Mouse (Mus musculus): ENCODE measurements around the gene Pdxp. TPM values are rescaled to one million over a fixed set of nuclear protein-coding genes. Genes with fewer than 3 reads are reported as not detected.
A peak's percentile ranks its signal among the peaks of the same experiment; 100 is the strongest.

The Pdxp gene
- 13.7 and 15.0 TPM in 2 replicates for polyA plus RNA-seq (2015; fragmentation: Nextera tagmentation; extraction: Ambion mirVana)

DNA sequence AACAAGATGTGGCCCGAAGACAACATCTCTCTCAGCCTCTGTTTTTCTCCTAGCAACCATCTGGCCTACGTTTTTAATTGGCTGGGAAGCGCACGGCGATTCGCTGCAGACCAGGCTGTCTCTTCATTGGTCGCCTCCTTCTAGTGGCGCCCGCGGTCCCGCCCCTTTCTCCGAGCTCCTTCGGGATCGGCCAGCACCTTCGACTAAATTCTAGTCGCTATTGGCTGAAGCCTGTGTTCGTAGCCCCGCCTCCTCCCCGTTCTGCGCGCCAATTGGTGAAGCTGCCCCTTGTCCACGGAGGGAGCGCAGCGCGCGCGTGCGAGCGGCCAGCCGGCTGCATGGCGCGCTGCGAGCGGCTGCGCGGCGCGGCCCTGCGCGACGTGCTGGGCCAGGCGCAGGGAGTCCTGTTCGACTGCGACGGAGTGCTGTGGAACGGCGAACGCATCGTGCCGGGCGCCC lies at the start of gene Pdxp:
Gene Pdxp, plus strand, starts transcription at position 288 of the 459 bp plus-strand sequence.
- peak within 1 kb of the TSS; percentile 92 for H3K27ac ChIP-seq
- H3K4me3 ChIP-seq (replicated peaks) = peak within 1 kb of the TSS; percentile 78
- H3K4me2 ChIP-seq = peak within 1 kb of the TSS; percentile 100
- peak within 1 kb of the TSS; percentile 82 for H3K9ac ChIP-seq
- peaks cover 52% of the 10 kb centered on the region for H3K36me3 ChIP-seq
- ATAC-seq (replicated peaks; ENCODE audit: low FRiP score) = peak; percentile 91
- H3K9me3 ChIP-seq (replicated peaks) = no peaks in the 10 kb centered on the region
- WGBS = under 1% methylated on average over 51 of the region's 51 CpGs
- H3K27me3 ChIP-seq = no peaks in the 10 kb centered on the region
- peaks cover 46% of the 10 kb centered on the region for H3K4me1 ChIP-seq

DNA sequence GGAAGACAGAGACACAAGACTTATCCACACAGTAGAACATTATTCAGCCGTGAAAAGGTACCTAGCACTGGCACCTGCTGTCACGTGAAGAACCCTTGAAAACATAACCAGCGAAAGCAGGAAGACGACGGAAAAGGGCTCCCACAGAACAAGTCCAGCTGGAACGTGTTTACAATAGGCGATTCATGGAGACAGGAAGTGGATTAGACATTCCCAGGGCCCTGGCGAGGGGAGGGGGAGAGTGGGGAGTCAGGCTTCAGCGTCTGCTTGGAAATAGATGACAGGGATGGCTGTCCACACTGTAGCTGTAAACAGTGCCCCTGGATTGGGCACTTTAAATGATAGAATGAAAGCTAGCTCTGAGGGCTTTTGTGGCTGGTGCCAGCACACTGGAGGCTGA lies 45.3 kb upstream of the Pdxp start:
- H3K9me3 ChIP-seq (replicated peaks) = no peaks in the 10 kb centered on the region
- peak overlapping the region; percentile 90 for H3K27ac ChIP-seq
- no peaks in the 10 kb centered on the region for H3K36me3 ChIP-seq
- no peak overlapping the region for H3K9ac ChIP-seq
- 8% methylated on average over 9 of the region's 9 CpGs for WGBS
- H3K4me3 ChIP-seq (replicated peaks) = no peak overlapping the region
- peaks cover 33% of the 10 kb centered on the region for H3K4me1 ChIP-seq
- H3K27me3 ChIP-seq = no peaks in the 10 kb centered on the region
- H3K4me2 ChIP-seq = peak overlapping the region; percentile 26; the same call in 1 of the 2 replicates
- peak; percentile 65 for ATAC-seq (replicated peaks; ENCODE audit: low FRiP score)

DNA sequence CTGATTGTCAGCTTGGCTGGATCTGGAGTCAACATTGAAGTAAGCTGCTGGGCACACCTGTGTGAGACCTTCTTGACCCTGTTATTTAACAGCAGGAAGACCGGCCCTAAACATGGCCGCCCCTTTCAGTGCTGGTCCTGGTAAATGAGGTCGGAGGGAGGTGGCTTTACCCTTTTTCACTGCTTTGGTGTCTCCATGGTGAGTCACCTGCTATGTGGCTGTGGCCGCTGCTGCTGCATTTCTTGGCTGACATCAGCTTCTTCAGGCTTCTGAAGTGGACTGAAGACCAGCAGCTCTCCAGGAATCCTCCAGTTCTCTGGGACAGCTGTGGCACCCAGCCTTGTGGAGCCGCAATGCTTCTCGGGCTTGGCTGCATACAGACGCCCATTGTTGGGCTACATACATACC lies 44.9 kb upstream of the Pdxp start:
- peak overlapping the region; percentile 26; the same call in 1 of the 2 replicates for H3K4me2 ChIP-seq
- ATAC-seq (replicated peaks; ENCODE audit: low FRiP score) = peak; percentile 16
- peaks cover 28% of the 10 kb centered on the region for H3K4me1 ChIP-seq
- no peak overlapping the region for H3K4me3 ChIP-seq (replicated peaks)
- no peak overlapping the region for H3K9ac ChIP-seq
- no peaks in the 10 kb centered on the region for H3K9me3 ChIP-seq (replicated peaks)
- peak overlapping the region; percentile 90 for H3K27ac ChIP-seq
- no peaks in the 10 kb centered on the region for H3K27me3 ChIP-seq
- WGBS = 71% methylated on average over 7 of the region's 7 CpGs
- no peaks in the 10 kb centered on the region for H3K36me3 ChIP-seq

DNA sequence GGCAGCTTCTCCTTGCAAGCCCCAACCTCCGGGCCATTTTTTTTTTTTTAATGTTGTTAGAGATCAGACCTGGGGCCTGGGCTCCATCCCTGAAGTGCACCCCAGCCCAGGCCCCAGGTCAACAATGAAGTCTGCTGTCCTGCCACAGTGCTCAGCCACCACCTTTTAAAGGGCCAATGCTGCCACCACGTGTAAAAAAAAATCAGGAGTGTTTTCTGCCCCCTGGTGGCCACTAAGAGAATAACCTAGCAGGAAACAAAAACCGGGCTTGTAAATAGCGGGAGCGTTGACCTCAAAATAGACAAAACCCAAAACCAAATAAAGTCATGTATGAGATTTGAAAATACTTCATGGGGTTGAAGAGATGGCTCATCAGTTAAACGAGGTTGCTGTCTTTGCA lies 43.9 kb upstream of the Pdxp start:
- 0 out of 2 replicates have a peak overlapping the region, but pooled peaks have one; percentile 27 for H3K27ac ChIP-seq
- no peak for ATAC-seq (replicated peaks; ENCODE audit: low FRiP score)

DNA sequence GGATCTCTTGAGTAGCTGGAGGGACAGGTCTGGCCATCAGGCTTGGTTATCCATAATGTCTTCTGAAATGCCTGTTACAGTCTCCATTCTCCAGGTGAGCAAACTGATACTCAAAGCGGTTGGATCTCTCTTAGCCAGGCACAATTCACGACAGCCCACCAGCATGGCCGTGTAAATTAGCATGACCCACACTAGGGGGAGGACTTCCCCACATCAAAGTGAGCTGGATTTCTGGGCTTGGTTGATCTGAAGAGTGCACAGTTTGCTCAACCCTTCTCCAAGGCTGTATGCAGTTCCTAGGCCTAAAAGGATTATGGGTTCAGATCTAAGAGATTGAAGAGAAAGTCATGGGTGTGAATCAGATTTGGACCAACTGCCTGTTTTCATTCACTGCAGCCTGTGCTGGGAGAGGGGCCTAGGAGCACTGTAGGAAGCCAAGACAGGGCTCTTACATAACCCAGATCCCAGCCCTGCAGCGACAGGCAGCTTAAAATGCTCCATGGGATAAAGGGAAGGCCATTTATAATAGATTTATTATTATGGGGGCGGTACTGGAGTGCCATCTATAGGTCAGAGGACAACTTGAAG lies 41.6 kb upstream of the Pdxp start:
- ATAC-seq (replicated peaks; ENCODE audit: low FRiP score) = no peak
- no peaks in the 10 kb centered on the region for H3K27me3 ChIP-seq
- WGBS = 38% methylated on average over 5 of the region's 5 CpGs
- H3K9me3 ChIP-seq (replicated peaks) = no peaks in the 10 kb centered on the region
- H3K9ac ChIP-seq = no peak overlapping the region
- 0 out of 2 replicates have a peak overlapping the region, but pooled peaks have one; percentile 9 for H3K27ac ChIP-seq
- H3K36me3 ChIP-seq = no peaks in the 10 kb centered on the region
- no peak overlapping the region for H3K4me2 ChIP-seq
- H3K4me3 ChIP-seq (replicated peaks) = no peak overlapping the region
- peaks cover 40% of the 10 kb centered on the region for H3K4me1 ChIP-seq

More for the DNA sequence above, 43.9 kb upstream of the Pdxp start:
- Histone ChIP-seq H3K4me2 (no peak overlapping the region), H3K9ac (no peak overlapping the region), H3K4me3 (replicated peaks) (no peak overlapping the region), H3K36me3 (no peaks in the 10 kb centered on the region), H3K4me1 (peaks cover 22% of the 10 kb centered on the region), H3K9me3 (replicated peaks) (no peaks in the 10 kb centered on the region), H3K27me3 (no peaks in the 10 kb centered on the region)
- 30% methylated on average over 6 of the region's 6 CpGs for WGBS

DNA sequence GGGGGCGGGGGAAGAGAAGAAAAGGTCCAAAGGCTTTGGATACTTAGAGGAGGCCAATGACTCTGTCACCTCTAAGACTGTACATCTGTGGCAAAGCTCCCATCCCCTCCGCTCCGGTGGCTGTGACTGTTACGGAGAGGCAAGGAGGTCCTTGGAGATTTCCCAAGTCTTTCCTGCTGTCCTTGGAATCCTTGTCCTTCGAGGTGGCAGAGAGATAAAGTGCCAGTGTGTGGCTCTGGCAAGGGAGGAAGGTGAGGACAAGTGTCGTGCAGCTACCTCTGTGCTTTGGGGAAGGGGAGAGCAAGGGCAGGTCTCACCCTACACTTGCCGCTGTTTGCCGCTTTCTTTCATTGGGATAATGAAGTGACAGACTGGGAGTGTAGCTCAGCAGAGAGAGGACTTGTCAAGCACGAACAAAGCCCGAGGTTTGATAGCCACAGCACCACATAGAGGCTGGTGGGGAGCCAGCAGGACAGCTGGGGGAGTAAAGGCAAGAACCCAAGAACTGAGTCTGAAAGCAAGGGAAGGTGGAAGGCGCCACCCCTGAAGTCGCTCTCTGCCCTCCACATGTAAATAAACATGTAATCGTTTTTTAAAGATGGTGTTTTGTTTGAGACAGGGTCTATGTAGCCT lies 39.8 kb upstream of the Pdxp start:
- H3K4me2 ChIP-seq = no peak overlapping the region
- peaks cover 34% of the 10 kb centered on the region for H3K4me1 ChIP-seq
- H3K36me3 ChIP-seq = no peaks in the 10 kb centered on the region
- H3K9ac ChIP-seq = no peak overlapping the region
- no peak for ATAC-seq (replicated peaks; ENCODE audit: low FRiP score)
- H3K27me3 ChIP-seq = no peaks in the 10 kb centered on the region
- 67% methylated on average over 13 of the region's 13 CpGs for WGBS
- H3K9me3 ChIP-seq (replicated peaks) = no peaks in the 10 kb centered on the region
- 0 out of 2 replicates have a peak overlapping the region, but pooled peaks have one; percentile 0 for H3K27ac ChIP-seq
- no peak overlapping the region for H3K4me3 ChIP-seq (replicated peaks)

DNA sequence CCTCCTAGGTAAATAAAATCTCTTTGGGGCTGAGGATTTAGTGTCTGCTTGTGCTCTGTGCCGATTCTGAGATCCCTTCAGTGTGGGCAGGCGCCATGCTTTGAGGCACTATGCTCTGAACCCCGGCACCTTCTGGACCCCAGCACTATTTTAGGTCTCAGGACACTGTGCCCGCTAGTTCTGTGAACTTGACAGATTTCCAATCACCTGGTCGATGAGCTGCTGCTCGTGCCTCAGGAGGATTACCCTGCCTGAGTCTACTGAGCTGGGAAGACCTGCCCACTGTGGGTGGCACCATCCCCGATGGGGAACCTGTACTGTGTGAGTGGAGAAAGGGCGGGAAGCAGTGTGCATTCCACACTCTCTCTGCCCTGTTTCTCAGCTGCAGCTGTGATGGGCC lies 38.7 kb upstream of the Pdxp start:
- Histone ChIP-seq H3K4me2 (no peak overlapping the region), H3K9ac (no peak overlapping the region), H3K36me3 (peaks cover 3% of the 10 kb centered on the region), H3K9me3 (replicated peaks) (no peaks in the 10 kb centered on the region), H3K27ac (peak overlapping the region; percentile 100), H3K27me3 (no peaks in the 10 kb centered on the region), H3K4me3 (replicated peaks) (no peak overlapping the region), H3K4me1 (peaks cover 38% of the 10 kb centered on the region)
- 76% methylated on average over 8 of the region's 8 CpGs for WGBS
- ATAC-seq (replicated peaks; ENCODE audit: low FRiP score) = no peak

DNA sequence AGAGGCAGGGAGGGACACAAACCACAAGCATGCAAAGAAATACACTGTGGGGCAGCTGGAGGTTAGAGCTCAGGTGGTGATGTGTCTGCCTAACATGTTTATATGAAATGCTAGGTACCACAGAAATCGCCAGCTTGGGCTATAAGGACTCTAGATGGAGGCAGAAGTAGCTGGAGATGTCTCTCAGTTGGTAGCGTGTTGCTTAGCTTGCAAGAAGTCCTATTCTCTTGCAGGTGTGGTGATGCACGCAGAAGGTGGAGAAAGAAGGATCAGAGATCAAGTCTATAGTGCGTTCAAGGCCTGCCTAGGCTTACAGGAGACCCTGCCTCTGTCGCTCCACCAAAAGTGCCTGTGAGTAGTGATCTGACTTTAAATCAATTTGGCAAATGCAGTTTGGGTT lies 38.2 kb upstream of the Pdxp start:
- peak overlapping the region; percentile 100 for H3K27ac ChIP-seq
- 79% methylated on average over 5 of the region's 5 CpGs for WGBS
- 0 out of 2 replicates have a peak overlapping the region, but pooled peaks have one; percentile 76 for H3K9ac ChIP-seq
- peak overlapping the region; percentile 84 for H3K4me2 ChIP-seq
- ATAC-seq (replicated peaks; ENCODE audit: low FRiP score) = no peak
- peak overlapping the region; percentile 80; the same call in 1 of the 2 replicates for H3K4me3 ChIP-seq (replicated peaks)
- H3K9me3 ChIP-seq (replicated peaks) = no peaks in the 10 kb centered on the region
- no peaks in the 10 kb centered on the region for H3K27me3 ChIP-seq
- H3K4me1 ChIP-seq = peaks cover 38% of the 10 kb centered on the region
- peaks cover 9% of the 10 kb centered on the region for H3K36me3 ChIP-seq

DNA sequence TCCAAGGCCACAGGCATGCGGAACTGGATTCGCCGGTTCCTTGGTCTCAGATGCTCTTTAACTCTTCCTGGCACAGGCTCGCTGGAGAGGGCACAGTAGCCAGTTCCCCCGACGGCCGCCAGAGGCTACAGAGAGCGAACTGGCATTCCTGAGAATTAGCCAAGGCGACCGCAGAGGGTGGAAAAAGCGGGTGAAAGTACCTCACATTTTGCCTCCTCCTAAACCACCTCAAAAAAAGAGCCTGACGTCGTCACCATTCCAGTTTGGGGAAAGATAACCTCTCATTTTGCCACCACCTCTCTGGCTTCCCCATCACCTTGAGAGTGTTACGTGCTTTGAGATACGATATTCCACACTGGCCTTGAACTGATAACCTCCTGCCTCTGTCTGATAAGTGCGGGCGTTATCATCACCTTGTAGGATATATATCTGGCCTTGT lies 37.4 kb upstream of the Pdxp start:
- H3K9ac ChIP-seq = peak overlapping the region; percentile 76
- H3K9me3 ChIP-seq (replicated peaks) = no peaks in the 10 kb centered on the region
- peaks cover 38% of the 10 kb centered on the region for H3K4me1 ChIP-seq
- peak overlapping the region; percentile 100 for H3K27ac ChIP-seq
- H3K36me3 ChIP-seq = peaks cover 16% of the 10 kb centered on the region
- H3K4me2 ChIP-seq = peak overlapping the region; percentile 84
- no peaks in the 10 kb centered on the region for H3K27me3 ChIP-seq
- 5% methylated on average over 17 of the region's 17 CpGs for WGBS
- H3K4me3 ChIP-seq (replicated peaks) = peak overlapping the region; percentile 80
- ATAC-seq (replicated peaks; ENCODE audit: low FRiP score) = peak; percentile 30

DNA sequence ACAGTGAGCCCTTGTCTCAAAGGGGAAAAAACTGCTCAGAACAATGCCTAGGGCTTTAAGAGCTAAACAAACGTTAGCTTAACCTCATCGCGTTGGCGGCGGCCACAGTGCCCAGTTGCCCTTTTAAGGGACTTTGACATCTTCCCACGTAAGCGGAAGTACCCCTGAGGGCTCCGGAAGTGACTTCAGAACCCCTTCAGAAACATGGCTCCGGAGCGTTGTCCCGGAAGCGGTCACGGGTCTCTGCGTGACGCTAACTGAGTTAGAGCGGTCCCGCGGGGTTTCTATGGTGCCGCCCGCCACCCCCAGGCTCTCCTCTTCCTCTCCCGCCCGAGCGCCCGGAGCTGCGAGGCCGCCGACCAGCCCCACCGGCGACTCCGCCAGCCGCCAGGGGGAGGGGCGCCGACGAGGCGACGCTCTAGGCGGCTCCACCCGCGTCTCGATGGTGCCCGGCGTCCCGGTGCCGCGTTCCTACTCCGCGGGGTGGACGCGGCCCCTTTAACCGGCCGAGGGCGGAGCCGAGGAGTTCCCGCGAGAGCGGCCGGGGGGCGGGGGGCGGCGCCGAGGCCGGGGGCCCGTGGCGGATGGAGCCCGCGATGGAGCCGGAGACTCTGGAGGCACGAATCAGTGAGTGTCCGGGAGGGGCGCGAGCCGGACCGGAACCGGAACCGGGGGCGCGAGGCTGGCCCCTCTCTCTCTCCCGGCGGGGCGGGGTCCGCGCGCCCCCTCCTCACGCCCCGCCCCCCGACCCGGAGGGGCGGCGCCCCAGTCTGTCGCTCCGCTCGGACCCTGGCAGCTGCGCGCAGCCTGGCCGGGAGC lies 36.5 kb upstream of the Pdxp start, which contains the start of gene Gga1:
Gene Gga1, plus strand, starts transcription at position 200 of the 819 bp plus-strand sequence.
- Histone ChIP-seq H3K4me3 (replicated peaks) (peak within 1 kb of the TSS; percentile 80), H3K9ac (peak within 1 kb of the TSS; percentile 76), H3K36me3 (peaks cover 25% of the 10 kb centered on the region), H3K27ac (peak within 1 kb of the TSS; percentile 100), H3K4me1 (peaks cover 38% of the 10 kb centered on the region), H3K9me3 (replicated peaks) (no peaks in the 10 kb centered on the region), H3K4me2 (peak within 1 kb of the TSS; percentile 84), H3K27me3 (no peaks in the 10 kb centered on the region)
- ATAC-seq (replicated peaks; ENCODE audit: low FRiP score) = peak; percentile 91
- under 1% methylated on average over 85 of the region's 95 CpGs for WGBS

DNA sequence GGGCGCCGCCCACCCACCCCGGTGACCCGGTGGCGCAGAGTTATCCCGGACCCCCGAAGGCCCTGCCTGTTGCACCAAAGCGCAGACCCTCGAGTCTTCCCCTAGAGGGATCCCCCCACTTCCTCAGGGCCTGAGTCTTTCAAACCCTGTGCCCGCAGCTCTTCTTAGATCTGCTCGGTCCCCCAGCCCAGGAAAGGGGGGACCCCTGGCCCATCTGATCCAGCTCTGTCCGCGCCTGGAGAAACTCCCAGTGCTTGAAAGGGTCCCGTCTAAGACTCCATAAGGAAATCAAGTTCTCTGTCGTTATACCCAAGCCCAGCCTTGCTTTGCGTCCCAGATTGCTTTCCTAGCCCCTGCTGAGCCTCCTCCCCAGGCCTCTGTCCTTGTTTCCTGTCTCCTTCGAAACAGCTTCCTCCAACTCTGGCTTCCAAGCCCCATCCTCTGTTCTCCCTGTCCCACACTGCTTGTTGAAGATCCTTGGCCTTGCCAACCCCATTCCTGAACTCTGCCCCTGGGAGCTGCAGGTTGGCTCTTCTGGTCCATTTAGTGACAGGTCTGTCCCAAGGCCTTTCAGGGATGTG lies 35.8 kb upstream of the Pdxp start:
- no peaks in the 10 kb centered on the region for H3K27me3 ChIP-seq
- H3K4me1 ChIP-seq = peaks cover 38% of the 10 kb centered on the region
- H3K4me3 ChIP-seq (replicated peaks) = peak overlapping the region; percentile 80
- WGBS = 1% methylated on average over 17 of the region's 17 CpGs
- peak overlapping the region; percentile 76 for H3K9ac ChIP-seq
- H3K27ac ChIP-seq = peak overlapping the region; percentile 100
- peaks cover 32% of the 10 kb centered on the region for H3K36me3 ChIP-seq
- H3K9me3 ChIP-seq (replicated peaks) = no peaks in the 10 kb centered on the region
- ATAC-seq (replicated peaks; ENCODE audit: low FRiP score) = no peak
- H3K4me2 ChIP-seq = peak overlapping the region; percentile 84
